Mouse (Mus musculus) liver, embryonic 14.5 days (tissue): ENCODE measurements around the gene Arid3c. TPM values are rescaled to one million over a fixed set of nuclear protein-coding genes. Genes with fewer than 3 reads are reported as not detected.

Source experiments
- ATAC-seq: fragments of 200-750 bp; cut with Nextera tagmentation; 2 replicates; pipeline ENCODE4 v1.8.0; 2017; ENCODE audit warnings: moderate number of reproducible peaks, mild to moderate bottlenecking, moderate library complexity; ENCODE audit not compliant: insufficient read depth
- DNase-seq, 3 experiments: peaks; one replicate each; pipeline ENCODE4 v3.0.0-alpha.2; 2012 to 2013; ENCODE audit warnings: low read depth in 3 of 3, low spot score in 3 of 3
- H3K27ac ChIP-seq: fragments of 300-500 bp; sonication (generic); 2 replicates; pipeline ENCODE4 v1.5.1; 2014; ENCODE audit warnings: moderate library complexity, mild to moderate bottlenecking, control low read depth, inconsistent platforms
- H3K27me3 ChIP-seq: fragments of 300-500 bp; sonication (generic); 2 replicates; pipeline ENCODE4 v1.6.1; 2014; ENCODE audit warnings: mild to moderate bottlenecking, low read length, moderate library complexity; ENCODE audit not compliant: control insufficient read depth, insufficient read depth
- H3K36me3 ChIP-seq: fragments of 300-500 bp; sonication (generic); replicated peaks from 2 replicates; pipeline ENCODE4 v1.6.1; 2014; ENCODE audit warnings: low read depth; ENCODE audit not compliant: control insufficient read depth, insufficient read depth
- H3K4me1 ChIP-seq, 2 experiments: fragments of 200-500 bp in 1 of 2; fragments of 300-500 bp in 1 of 2; sonication (generic) in 1 of 2; replicated peaks; 2 replicates each; pipeline ENCODE4 v1.6.1; 2012 to 2014; ENCODE audit warnings: antibody characterized with exemption in 1 of 2, inconsistent platforms in 1 of 2, low read length in 1 of 2; ENCODE audit not compliant: control insufficient read depth in 2 of 2, insufficient read depth in 2 of 2
- H3K4me2 ChIP-seq: fragments of 300-500 bp; sonication (generic); 2 replicates; pipeline ENCODE4 v1.6.1; 2014; ENCODE audit warnings: low read depth, mild to moderate bottlenecking, control low read depth, moderate library complexity
- H3K4me3 ChIP-seq, 2 experiments: fragments of 200-500 bp in 1 of 2; fragments of 300-500 bp in 1 of 2; sonication (generic) in 1 of 2; 2 replicates each; pipeline ENCODE4 v1.5.1; 2012 to 2014; ENCODE audit warnings: low read depth in 2 of 2, low read length in 2 of 2, mild to moderate bottlenecking in 2 of 2, control low read depth in 1 of 2, inconsistent platforms in 1 of 2, moderate library complexity in 1 of 2; ENCODE audit not compliant: insufficient read depth in 1 of 2
- H3K9ac ChIP-seq: fragments of 300-500 bp; sonication (generic); replicated peaks from 2 replicates; pipeline ENCODE4 v1.6.1; 2014; ENCODE audit warnings: mild to moderate bottlenecking, control low read depth, moderate library complexity
- H3K9me3 ChIP-seq: fragments of 300-500 bp; sonication (generic); 2 replicates; pipeline ENCODE4 v1.6.1; 2016; ENCODE audit warnings: low read length, mixed read lengths; ENCODE audit not compliant: control insufficient read depth
- CTCF ChIP-seq: IDR thresholded peaks from 2 replicates; pipeline ENCODE4 v1.5.1; 2016; ENCODE audit warnings: antibody characterized with exemption, low read depth, control low read depth
- EP300 ChIP-seq: IDR thresholded peaks from 2 replicates; pipeline ENCODE4 v1.6.1; 2016; ENCODE audit warnings: antibody characterized with exemption, low read depth
- WGBS: fragments of 180-500 bp; shearing (Covaris S2); extraction: QIAGEN DNeasy Blood & Tissue Kit; methylation state at CpG from one replicate; pipeline ENCODE4 v1.1.7; 2014; ENCODE audit not compliant: insufficient replicate concordance; 5-methylcytosine and 5-hydroxymethylcytosine counted together
- polyA plus RNA-seq, 2 experiments: library from polyadenylated mRNA; depleted of rRNA in 1 of 2; stranded (reverse) in 1 of 2; unstranded in 1 of 2; fragments of >200 nt; fragmentation: Nextera tagmentation in 1 of 2; extraction: Ambion mirVana in 1 of 2; gene quantifications; 2 replicates each; pipeline versions ENCODE4 v1.2.1 to v1.2.3; 2012 to 2014

Arid3c gene
- polyA plus RNA-seq, 2 experiments, result not detected

DNA sequence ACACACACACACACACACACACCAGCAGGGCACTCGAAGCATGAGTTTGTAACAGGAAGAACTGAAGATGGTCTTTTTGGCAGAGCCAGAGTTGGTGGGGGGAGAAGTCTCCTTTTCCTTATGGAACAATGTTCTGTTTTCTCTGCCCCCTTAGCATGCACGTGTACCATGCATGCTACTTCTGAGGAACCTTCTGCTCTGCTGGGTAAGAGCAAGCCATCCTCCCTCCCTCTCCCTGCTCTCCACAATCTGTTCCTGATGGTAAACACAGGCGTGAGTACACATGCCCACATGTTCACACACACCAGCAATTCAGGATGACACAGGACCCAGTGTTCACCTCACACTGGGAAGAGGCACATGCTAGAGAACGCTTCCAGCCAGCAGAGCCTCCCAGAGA is 49.8 kb downstream of the Arid3c start:
- no peaks in the 10 kb centered on the region for H3K4me1 ChIP-seq
- no peaks in the 10 kb centered on the region for H3K9me3 ChIP-seq
- TF ChIP-seq EP300 (no peak), CTCF (no peak)
- ATAC-seq (no peak), DNase-seq (no peak)
- H3K27ac ChIP-seq, result no peak overlapping the region
- no peaks in the 10 kb centered on the region for H3K36me3 ChIP-seq
- no peak overlapping the region for H3K9ac ChIP-seq
- WGBS, result 47% methylated on average over 4 of the region's 4 CpGs
- H3K4me3 ChIP-seq, result no peak overlapping the region
- H3K4me2 ChIP-seq, result no peak overlapping the region
- peaks cover 13% of the 10 kb centered on the region for H3K27me3 ChIP-seq

DNA sequence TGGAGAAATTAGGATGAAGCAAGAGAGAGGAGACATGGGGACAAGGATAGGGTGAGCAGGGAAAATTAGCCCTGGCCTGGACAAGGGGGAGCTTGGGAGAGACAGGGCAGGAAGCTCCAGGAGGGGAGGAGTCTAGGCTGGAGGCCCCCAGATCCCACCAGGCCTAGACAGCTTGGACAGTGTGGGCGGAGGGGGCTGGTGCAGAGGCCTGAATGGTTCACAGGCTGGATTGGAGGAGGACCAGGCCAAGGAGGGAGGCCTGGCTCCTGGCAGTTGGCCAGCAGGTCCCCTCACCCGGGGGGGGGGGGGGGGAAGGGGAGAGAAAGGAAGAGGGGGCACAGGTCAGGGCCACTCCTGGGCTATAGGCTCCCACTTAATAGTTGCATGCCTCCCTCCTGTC is 51.7 kb downstream of the Arid3c start:
- ATAC-seq, result no peak
- H3K4me3 ChIP-seq, result no peak overlapping the region
- 25% methylated on average over 2 of the region's 2 CpGs for WGBS

DNA sequence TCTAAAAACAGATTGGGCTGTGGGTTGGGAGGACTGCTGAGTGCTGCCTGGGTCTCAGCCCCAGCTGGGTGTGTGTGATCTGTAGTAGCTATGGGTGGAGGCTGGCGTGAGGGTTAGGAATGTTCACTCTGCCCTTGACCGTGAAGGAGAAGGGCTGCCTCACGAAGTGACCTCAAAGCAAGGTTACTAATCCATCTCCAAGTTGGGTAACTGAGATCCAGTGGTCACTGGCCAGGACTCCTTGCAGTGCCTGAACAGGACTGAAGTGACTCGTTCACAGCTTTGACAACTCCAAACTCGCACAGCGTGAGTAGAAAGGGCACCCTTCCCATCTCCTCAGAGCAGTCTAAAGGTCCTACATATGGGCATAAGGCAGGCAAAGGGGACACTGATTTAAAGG is 52.1 kb downstream of the Arid3c start:
- no peak overlapping the region for H3K4me2 ChIP-seq
- WGBS, result 50% methylated on average over 6 of the region's 6 CpGs
- TF ChIP-seq CTCF (no peak), EP300 (no peak)
- ATAC-seq (no peak), DNase-seq (no peak)
- no peak overlapping the region for H3K4me3 ChIP-seq
- peaks cover 11% of the 10 kb centered on the region for H3K27me3 ChIP-seq
- H3K9ac ChIP-seq, result no peak overlapping the region
- H3K4me1 ChIP-seq, result no peaks in the 10 kb centered on the region
- no peaks in the 10 kb centered on the region for H3K9me3 ChIP-seq
- H3K27ac ChIP-seq, result no peak overlapping the region
- H3K36me3 ChIP-seq, result no peaks in the 10 kb centered on the region

More for the DNA sequence above, 51.7 kb downstream of the Arid3c start:
- no peak for TF ChIP-seq EP300
- TF ChIP-seq CTCF, result no peak
- H3K9me3 ChIP-seq, result no peaks in the 10 kb centered on the region
- no peak for DNase-seq
- H3K27ac ChIP-seq, result no peak overlapping the region
- no peak overlapping the region for H3K4me2 ChIP-seq
- no peaks in the 10 kb centered on the region for H3K36me3 ChIP-seq
- no peaks in the 10 kb centered on the region for H3K4me1 ChIP-seq
- no peak overlapping the region for H3K9ac ChIP-seq
- peaks cover 11% of the 10 kb centered on the region for H3K27me3 ChIP-seq

DNA sequence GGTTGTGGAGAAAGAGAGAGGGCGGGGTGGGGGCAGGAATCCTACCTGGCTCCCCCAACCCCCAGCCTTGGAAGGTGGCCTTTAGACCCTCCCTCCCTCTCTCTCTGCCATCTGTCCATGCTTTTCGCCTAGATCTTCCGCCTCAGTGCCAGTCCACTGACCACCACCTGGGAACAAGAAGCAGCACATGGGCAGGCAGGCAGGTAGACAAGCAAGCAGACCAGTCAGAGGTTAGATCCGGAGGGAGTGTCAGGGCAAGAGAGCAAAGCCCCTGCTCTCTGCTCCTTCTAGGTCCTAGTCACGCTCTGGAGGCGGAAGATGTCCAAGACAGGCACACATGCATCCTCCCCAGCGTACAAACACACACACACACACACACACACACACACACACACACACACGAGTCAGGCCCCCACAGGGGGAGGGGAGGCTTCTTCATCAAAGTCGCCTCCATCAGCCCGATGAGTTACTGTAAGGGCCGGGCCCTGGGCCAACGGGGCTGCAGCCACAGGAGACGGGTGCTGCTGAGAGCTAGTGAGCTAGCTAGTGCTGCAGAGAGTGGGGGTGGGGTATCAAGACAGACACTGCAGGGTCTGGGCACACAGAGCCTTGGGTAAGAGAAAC is 53.8 kb downstream of the Arid3c start:
- ATAC-seq (no peak), DNase-seq (no peak)
- 47% methylated on average over 13 of the region's 13 CpGs for WGBS
- peaks cover 2% of the 10 kb centered on the region for H3K27me3 ChIP-seq
- H3K4me3 ChIP-seq, result no peak overlapping the region
- H3K27ac ChIP-seq, result no peak overlapping the region
- no peaks in the 10 kb centered on the region for H3K9me3 ChIP-seq
- TF ChIP-seq EP300 (no peak), CTCF (no peak)
- H3K9ac ChIP-seq, result no peak overlapping the region
- H3K36me3 ChIP-seq, result no peaks in the 10 kb centered on the region
- H3K4me2 ChIP-seq, result no peak overlapping the region
- no peaks in the 10 kb centered on the region for H3K4me1 ChIP-seq

DNA sequence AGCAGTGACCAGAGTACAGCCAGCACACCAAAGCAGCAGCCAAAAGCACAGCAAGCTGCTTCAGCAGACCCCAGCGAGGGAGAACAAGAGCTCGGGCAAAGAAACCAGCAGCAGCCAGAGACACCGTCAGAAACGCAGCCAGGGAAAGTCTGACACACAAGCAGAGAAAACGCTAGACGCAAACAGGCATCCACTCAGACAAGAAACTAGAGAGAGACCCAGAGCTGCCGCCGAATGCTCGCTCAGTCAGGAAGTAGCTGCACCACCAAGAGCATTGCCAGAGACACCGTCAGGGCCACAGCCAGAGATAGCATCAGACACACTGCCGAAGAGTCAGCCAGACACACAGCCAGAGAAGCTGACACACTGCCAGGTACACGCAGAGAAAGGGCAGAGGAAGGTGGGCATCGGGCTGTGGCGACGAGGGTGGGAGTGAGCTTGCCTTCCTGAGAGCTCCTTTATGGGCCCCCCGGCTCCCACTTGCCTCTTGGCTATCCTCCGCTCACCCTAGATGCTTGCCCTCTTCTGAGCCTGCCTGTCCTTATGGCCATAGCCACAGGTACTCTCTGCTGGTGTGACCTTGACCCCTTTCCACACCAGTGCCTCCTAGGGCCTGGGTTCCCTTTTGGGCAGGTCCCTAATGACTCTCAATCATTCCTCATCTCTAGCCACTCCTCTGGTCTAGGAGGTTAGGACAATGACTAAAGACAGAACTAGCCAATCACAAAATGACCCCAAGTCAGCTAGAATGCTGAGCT is 54.5 kb downstream of the Arid3c start:
- Histone ChIP-seq H3K4me1 (no peaks in the 10 kb centered on the region), H3K4me3 (no peak overlapping the region), H3K4me2 (no peak overlapping the region), H3K36me3 (no peaks in the 10 kb centered on the region), H3K9me3 (no peaks in the 10 kb centered on the region), H3K9ac (no peak overlapping the region), H3K27ac (no peak overlapping the region), H3K27me3 (no peaks in the 10 kb centered on the region; the same call in 1 of the 2 replicates)
- TF ChIP-seq EP300, result no peak
- no peak for TF ChIP-seq CTCF
- no peak for DNase-seq
- ATAC-seq, result no peak
- 37% methylated on average over 17 of the region's 17 CpGs for WGBS

Other genes with a start within 250 kb of the Arid3c start
- gene AI464131, start 228.1 kb downstream of the Arid3c start, polyA plus RNA-seq (2012; rRNA removed), result 0.39 and 0.44 TPM in 2 replicates
- gene AI464131, start 228.1 kb downstream of the Arid3c start, polyA plus RNA-seq (2014; fragmentation: Nextera tagmentation; extraction: Ambion mirVana), result 0.33 and 0.62 TPM in 2 replicates
- gene 1110017D15Rik, start 213.8 kb downstream of the Arid3c start, polyA plus RNA-seq (2012; rRNA removed), result not detected in 2 replicates
- gene 1110017D15Rik, start 213.8 kb downstream of the Arid3c start, polyA plus RNA-seq (2014; fragmentation: Nextera tagmentation; extraction: Ambion mirVana), result not detected in 2 replicates
- 1.8 TPM in 2 replicates for gene Fam219a, start 161.6 kb downstream of the Arid3c start, polyA plus RNA-seq (2012; rRNA removed)
- 0.38 and 0.58 TPM in 2 replicates for gene Fam219a, start 161.6 kb downstream of the Arid3c start, polyA plus RNA-seq (2014; fragmentation: Nextera tagmentation; extraction: Ambion mirVana)
- gene Dnaic1, start 161.4 kb downstream of the Arid3c start, polyA plus RNA-seq (2012; rRNA removed), result 1.3 and 1.9 TPM in 2 replicates
- gene Dnaic1, start 161.4 kb downstream of the Arid3c start, polyA plus RNA-seq (2014; fragmentation: Nextera tagmentation; extraction: Ambion mirVana), result 2.1 and 2.6 TPM in 2 replicates
- gene Enho, start 90.8 kb downstream of the Arid3c start, polyA plus RNA-seq (2012; rRNA removed), result 1.2 and 1.5 TPM in 2 replicates
- 1.7 and 1.8 TPM in 2 replicates for gene Enho, start 90.8 kb downstream of the Arid3c start, polyA plus RNA-seq (2014; fragmentation: Nextera tagmentation; extraction: Ambion mirVana)
- gene Cntfr, start 34.1 kb downstream of the Arid3c start, polyA plus RNA-seq (2012; rRNA removed), result 0.75 and 0.88 TPM in 2 replicates
- gene Cntfr, start 34.1 kb downstream of the Arid3c start, polyA plus RNA-seq (2014; fragmentation: Nextera tagmentation; extraction: Ambion mirVana), result 0.17 and 0.32 TPM in 2 replicates
- 11.2 and 13.9 TPM in 2 replicates for gene Il11ra1, start 31.2 kb downstream of the Arid3c start, polyA plus RNA-seq (2012; rRNA removed)
- gene Il11ra1, start 31.2 kb downstream of the Arid3c start, polyA plus RNA-seq (2014; fragmentation: Nextera tagmentation; extraction: Ambion mirVana), result 23.8 and 27.1 TPM in 2 replicates
- 24.0 and 25.0 TPM in 2 replicates for gene Rpp25l, start 17.6 kb downstream of the Arid3c start, polyA plus RNA-seq (2012; rRNA removed)
- 31.4 and 38.2 TPM in 2 replicates for gene Rpp25l, start 17.6 kb downstream of the Arid3c start, polyA plus RNA-seq (2014; fragmentation: Nextera tagmentation; extraction: Ambion mirVana)
- gene Dctn3, start 8.0 kb downstream of the Arid3c start, polyA plus RNA-seq (2012; rRNA removed), result 28.7 and 39.8 TPM in 2 replicates
- gene Dctn3, start 8.0 kb downstream of the Arid3c start, polyA plus RNA-seq (2014; fragmentation: Nextera tagmentation; extraction: Ambion mirVana), result 63.9 and 68.6 TPM in 2 replicates
- gene Galt, start 24.1 kb upstream of the Arid3c start, polyA plus RNA-seq (2012; rRNA removed), result 24.2 and 29.5 TPM in 2 replicates
- gene Galt, start 24.1 kb upstream of the Arid3c start, polyA plus RNA-seq (2014; fragmentation: Nextera tagmentation; extraction: Ambion mirVana), result 19.2 and 22.1 TPM in 2 replicates
- gene Sigmar1, start 25.0 kb upstream of the Arid3c start, polyA plus RNA-seq (2012; rRNA removed), result 24.4 and 30.2 TPM in 2 replicates
- 36.0 and 36.2 TPM in 2 replicates for gene Sigmar1, start 25.0 kb upstream of the Arid3c start, polyA plus RNA-seq (2014; fragmentation: Nextera tagmentation; extraction: Ambion mirVana)
- gene Ccl27a, start 43.1 kb upstream of the Arid3c start, polyA plus RNA-seq (2012; rRNA removed), result 9.5 and 10.8 TPM in 2 replicates
- 7.8 and 8.2 TPM in 2 replicates for gene Ccl27a, start 43.1 kb upstream of the Arid3c start, polyA plus RNA-seq (2014; fragmentation: Nextera tagmentation; extraction: Ambion mirVana)
- gene Gm21541, start 172.5 kb upstream of the Arid3c start, polyA plus RNA-seq (2012; rRNA removed), result not detected in 2 replicates
- gene Gm21541, start 172.5 kb upstream of the Arid3c start, polyA plus RNA-seq (2014; fragmentation: Nextera tagmentation; extraction: Ambion mirVana), result not detected in 2 replicates
- 0.12 and 0.61 TPM in 2 replicates for gene Gm20878, start 210.4 kb upstream of the Arid3c start, polyA plus RNA-seq (2012; rRNA removed)
- 0.24 and 0.52 TPM in 2 replicates for gene Gm20878, start 210.4 kb upstream of the Arid3c start, polyA plus RNA-seq (2014; fragmentation: Nextera tagmentation; extraction: Ambion mirVana)
- 0.01 TPM in 1 of 2 replicates, not detected in the other for gene Fam205a4, start 234.9 kb upstream of the Arid3c start, polyA plus RNA-seq (2012; rRNA removed)
- 0.04 TPM in 1 of 2 replicates, not detected in the other for gene Fam205a4, start 234.9 kb upstream of the Arid3c start, polyA plus RNA-seq (2014; fragmentation: Nextera tagmentation; extraction: Ambion mirVana)